Mouse (Mus musculus) bone marrow, adult 2 months (tissue): Measurements from ENCODE around the gene Tex21.

Experiments used
- CTCF ChIP-seq: fragments of 200-500 bp; IDR thresholded peaks from 2 replicates; pipeline ENCODE4 v1.5.1; 2011; ENCODE audit warnings: low read length, control low read depth; ENCODE audit not compliant: control insufficient read depth, insufficient read depth
- POLR2A ChIP-seq: fragments of 200-500 bp; IDR thresholded peaks from 2 replicates; pipeline ENCODE4 v1.6.1; 2011; ENCODE audit warnings: low read depth, mild to moderate bottlenecking, control low read depth, low read length, borderline replicate concordance; ENCODE audit not compliant: control insufficient read depth

- TF ChIP-seq POLR2A = no peak
- no peak for TF ChIP-seq CTCF
Measured at GRCm38 (mm10) chr12:76165641-76166040, 80.9 kb downstream of the Tex21 start.
